Mouse (Mus musculus) forebrain, postnatal 0 days (tissue): ENCODE results near the gene Plekho1. TPM values are rescaled to one million over a fixed set of nuclear protein-coding genes. Genes with fewer than 3 reads are reported as not detected.

Experiments
- ATAC-seq: fragments of 200-750 bp; cut with Nextera tagmentation; 2 replicates; pipeline ENCODE4 v1.8.0; 2017; ENCODE audit warnings: mild to moderate bottlenecking, moderate library complexity
- DNase-seq: peaks from one replicate; pipeline ENCODE4 v3.0.0-alpha.2; 2015
- H3K27ac ChIP-seq: fragments of 300-500 bp; sonication (generic); 2 replicates; pipeline ENCODE4 v1.5.1; 2014; ENCODE audit warnings: low read depth, mild to moderate bottlenecking, antibody characterized with exemption, low read length, moderate library complexity, mixed read lengths
- H3K27me3 ChIP-seq: fragments of 300-500 bp; sonication (generic); 2 replicates; pipeline ENCODE4 v1.6.1; 2014; ENCODE audit warnings: mild to moderate bottlenecking, low read length, mixed read lengths; ENCODE audit not compliant: insufficient read depth
- H3K36me3 ChIP-seq: fragments of 300-500 bp; sonication (generic); 2 replicates; pipeline ENCODE4 v1.6.1; 2014; ENCODE audit warnings: mild to moderate bottlenecking, moderate library complexity; ENCODE audit not compliant: insufficient read depth
- H3K4me1 ChIP-seq: fragments of 300-500 bp; sonication (generic); 2 replicates; pipeline ENCODE4 v1.6.1; 2014; ENCODE audit warnings: antibody characterized with exemption; ENCODE audit not compliant: insufficient read depth
- H3K4me2 ChIP-seq: fragments of 300-500 bp; sonication (generic); 2 replicates; pipeline ENCODE4 v1.6.1; 2014; ENCODE audit warnings: low read depth, mild to moderate bottlenecking, moderate library complexity
- H3K4me3 ChIP-seq: fragments of 300-500 bp; sonication (generic); 2 replicates; pipeline ENCODE4 v1.5.1; 2014; ENCODE audit warnings: low read depth, low read length, mixed read lengths
- H3K9ac ChIP-seq: fragments of 300-500 bp; sonication (generic); 2 replicates; pipeline ENCODE4 v1.6.1; 2014; ENCODE audit warnings: mild to moderate bottlenecking
- H3K9me3 ChIP-seq: fragments of 300-500 bp; sonication (generic); 2 replicates; pipeline ENCODE4 v1.6.1; 2016; ENCODE audit warnings: low read length
- CTCF ChIP-seq: sonication (generic); IDR thresholded peaks from 2 replicates; pipeline ENCODE4 v1.5.1; 2016; ENCODE audit warnings: antibody characterized with exemption, control low read depth, low read depth
- WGBS: fragments of 180-500 bp; shearing (Covaris S2); extraction: QIAGEN DNeasy Blood & Tissue Kit; methylation state at CpG from one replicate; pipeline ENCODE4 v1.1.7; 2014; 5-methylcytosine and 5-hydroxymethylcytosine counted together
- polyA plus RNA-seq: library from polyadenylated mRNA; unstranded; fragments of >200 nt; fragmentation: Nextera tagmentation; extraction: Ambion mirVana; gene quantifications from 2 replicates; pipeline ENCODE4 v1.2.1, GENCODE M21; 2015
- total RNA-seq: library from RNA; depleted of rRNA; stranded (reverse); fragments of >200 nt; gene quantifications from 2 replicates; pipeline ENCODE4 v1.2.3, GENCODE M21; 2014

Plekho1 gene
- total and polyA plus RNA-seq, 2 experiments from 2014 or later = 51.8 to 93.5 TPM

DNA sequence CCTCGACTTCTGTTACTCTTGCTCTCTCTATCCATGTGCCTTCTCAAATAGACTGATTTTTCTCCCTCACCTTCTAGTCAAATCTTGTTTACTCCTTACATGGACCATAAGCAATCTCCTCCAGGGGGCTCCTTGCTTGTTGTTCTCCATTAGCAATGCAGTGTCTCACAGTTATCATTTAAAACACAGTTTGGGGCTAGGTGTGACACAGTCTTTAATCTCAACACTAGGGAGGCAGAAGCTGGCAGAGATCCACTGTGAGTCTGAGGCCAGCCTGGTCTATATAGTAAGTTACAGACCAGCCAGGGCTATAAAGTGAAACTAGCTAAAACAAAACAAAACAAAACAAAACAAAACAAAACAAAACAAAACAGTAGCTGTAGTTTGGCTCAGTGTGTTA lies 31.3 kb upstream of the Plekho1 start:
- no peak for DNase-seq
- no peak overlapping the region for H3K4me2 ChIP-seq

DNA sequence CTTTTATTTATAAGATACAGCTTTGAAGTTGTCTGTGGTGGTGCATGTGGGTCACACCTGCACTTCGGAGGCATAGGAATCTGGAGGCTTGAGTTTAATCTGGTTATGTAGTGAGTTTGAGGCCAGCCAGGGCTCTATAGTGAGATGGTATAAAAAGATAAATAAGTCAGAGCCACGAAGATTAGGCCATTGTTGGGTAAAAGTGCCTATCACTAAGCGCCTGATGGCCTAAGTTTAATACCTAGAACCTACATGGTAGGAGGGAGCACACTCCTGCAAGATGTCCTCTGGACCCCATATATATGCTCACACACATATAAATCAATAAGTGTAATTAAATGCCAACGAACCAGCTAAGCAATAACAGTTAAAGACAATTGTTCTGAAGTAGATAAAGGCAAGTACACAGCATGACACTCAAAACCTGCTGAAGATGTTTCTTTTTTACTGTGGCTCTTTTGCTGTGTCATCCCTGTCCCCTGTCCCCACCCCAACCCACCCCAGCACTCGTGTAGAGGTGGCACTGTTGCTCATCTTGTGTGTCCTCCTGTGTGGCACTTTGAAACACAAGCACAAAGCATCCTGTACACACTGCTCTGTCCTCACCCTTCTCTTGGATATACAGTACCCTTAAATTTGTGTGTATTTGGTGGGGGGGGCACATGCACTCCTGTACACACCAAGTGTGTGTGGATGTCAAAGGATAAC lies 25.8 kb upstream of the Plekho1 start:
- DNase-seq (no peak), ATAC-seq (no peak)
- Histone ChIP-seq H3K4me1 (no peaks in the 10 kb centered on the region), H3K27me3 (no peaks in the 10 kb centered on the region), H3K36me3 (peaks cover 2% of the 10 kb centered on the region; the same call in 1 of the 2 replicates), H3K9ac (no peak overlapping the region), H3K4me3 (no peak overlapping the region), H3K4me2 (no peak overlapping the region), H3K9me3 (no peaks in the 10 kb centered on the region), H3K27ac (no peak overlapping the region)
- WGBS = 84% methylated on average over 5 of the region's 5 CpGs
- no peak for TF ChIP-seq CTCF

More for the DNA sequence above, 31.3 kb upstream of the Plekho1 start:
- Histone ChIP-seq H3K4me1 (no peaks in the 10 kb centered on the region), H3K36me3 (peaks cover 18% of the 10 kb centered on the region), H3K9ac (no peak overlapping the region), H3K9me3 (no peaks in the 10 kb centered on the region), H3K27me3 (no peaks in the 10 kb centered on the region), H3K27ac (no peak overlapping the region), H3K4me3 (no peak overlapping the region)
- ATAC-seq = no peak
- no peak for TF ChIP-seq CTCF
- 91% methylated on average over 1 of the region's 1 CpGs for WGBS

DNA sequence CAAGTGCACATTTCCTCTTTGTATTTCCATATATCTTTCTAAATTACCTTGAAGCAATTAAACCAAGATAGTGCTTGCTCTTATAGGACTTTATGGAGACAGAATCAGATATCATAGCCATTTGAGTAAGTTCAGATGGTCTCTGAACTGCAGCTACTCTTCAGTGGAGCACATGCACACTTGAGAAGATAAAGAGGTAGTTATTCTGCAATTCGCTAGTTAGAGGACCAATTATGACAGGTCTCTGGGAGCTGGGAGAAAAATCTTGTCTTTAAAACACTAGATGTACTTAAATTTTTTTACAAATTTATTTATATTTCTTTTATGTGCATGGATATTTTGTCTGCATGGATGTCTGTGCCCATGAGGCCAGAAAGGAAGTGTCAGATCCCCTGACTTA lies 24.9 kb upstream of the Plekho1 start:
- no peaks in the 10 kb centered on the region for H3K27me3 ChIP-seq
- no peak overlapping the region for H3K9ac ChIP-seq
- peaks cover 2% of the 10 kb centered on the region; the same call in 1 of the 2 replicates for H3K36me3 ChIP-seq
- no peak for TF ChIP-seq CTCF
- 93% methylated on average over 1 of the region's 1 CpGs for WGBS
- H3K27ac ChIP-seq = no peak overlapping the region
- no peak overlapping the region for H3K4me2 ChIP-seq
- no peaks in the 10 kb centered on the region for H3K4me1 ChIP-seq
- no peak overlapping the region for H3K4me3 ChIP-seq
- no peaks in the 10 kb centered on the region for H3K9me3 ChIP-seq
- DNase-seq (no peak), ATAC-seq (no peak)

DNA sequence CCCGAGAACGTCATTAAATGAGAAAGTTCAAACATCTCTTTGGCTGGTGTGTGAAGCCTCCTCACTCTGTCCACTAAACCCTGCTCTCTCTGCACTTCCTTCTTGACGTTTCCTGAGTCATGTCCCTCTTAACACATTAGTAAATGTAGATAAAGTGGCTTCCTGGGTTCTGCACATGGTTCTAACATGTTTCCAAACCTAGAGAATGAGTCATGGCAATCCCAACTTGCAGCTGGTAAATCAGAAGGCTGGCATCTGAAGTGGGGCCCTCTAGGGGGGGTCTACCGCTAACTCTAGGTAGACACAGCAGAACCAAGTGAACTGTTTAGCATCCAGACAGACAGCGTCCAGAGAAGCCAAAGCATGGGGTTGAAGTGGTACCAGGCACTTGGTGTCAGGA lies 21.7 kb upstream of the Plekho1 start:
- DNase-seq = no peak
- Histone ChIP-seq H3K4me2 (no peak overlapping the region), H3K27me3 (no peaks in the 10 kb centered on the region), H3K9me3 (no peaks in the 10 kb centered on the region), H3K4me3 (no peak overlapping the region), H3K36me3 (peaks cover 2% of the 10 kb centered on the region; the same call in 1 of the 2 replicates), H3K9ac (no peak overlapping the region), H3K4me1 (no peaks in the 10 kb centered on the region), H3K27ac (no peak overlapping the region)
- no peak for ATAC-seq
- WGBS = 77% methylated on average over 5 of the region's 5 CpGs
- no peak for TF ChIP-seq CTCF

DNA sequence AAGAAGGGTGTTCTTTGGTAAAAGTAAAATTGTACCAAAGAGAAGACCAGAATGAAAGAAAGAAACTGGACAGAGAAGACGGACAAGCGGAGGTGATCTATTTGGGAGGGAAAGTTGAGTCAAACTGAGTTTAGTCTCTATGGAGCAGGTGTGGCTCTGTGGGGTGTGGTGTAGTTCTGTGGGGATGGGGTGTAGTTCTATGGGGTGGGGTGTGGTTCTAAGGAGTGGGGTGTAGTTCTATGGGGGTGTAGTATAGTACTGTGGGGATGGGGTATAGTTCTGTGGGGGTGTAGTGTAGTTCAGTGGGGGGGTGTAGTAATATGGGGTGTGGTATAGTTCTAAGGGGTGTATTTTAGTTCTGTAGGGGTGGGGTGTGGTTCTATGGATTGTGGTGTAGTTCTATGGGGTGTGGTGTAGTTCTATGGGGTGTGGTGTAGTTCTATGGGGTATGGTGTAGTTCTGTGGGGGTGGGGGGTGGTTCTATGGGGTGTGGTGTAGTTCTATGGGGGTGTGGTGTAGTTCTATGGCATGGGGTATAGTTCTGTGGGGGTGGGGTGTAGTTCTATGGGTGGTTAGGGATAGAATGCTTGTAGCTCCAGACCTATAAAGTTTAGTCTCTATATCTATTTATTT lies 20.6 kb upstream of the Plekho1 start:
- Histone ChIP-seq H3K4me3 (no peak overlapping the region), H3K9me3 (no peaks in the 10 kb centered on the region), H3K4me1 (no peaks in the 10 kb centered on the region), H3K36me3 (peaks cover 2% of the 10 kb centered on the region; the same call in 1 of the 2 replicates), H3K27ac (no peak overlapping the region), H3K4me2 (no peak overlapping the region), H3K27me3 (no peaks in the 10 kb centered on the region), H3K9ac (no peak overlapping the region)
- ATAC-seq = no peak
- no peak for TF ChIP-seq CTCF
- no peak for DNase-seq
- WGBS = 95% methylated on average over 2 of the region's 2 CpGs

DNA sequence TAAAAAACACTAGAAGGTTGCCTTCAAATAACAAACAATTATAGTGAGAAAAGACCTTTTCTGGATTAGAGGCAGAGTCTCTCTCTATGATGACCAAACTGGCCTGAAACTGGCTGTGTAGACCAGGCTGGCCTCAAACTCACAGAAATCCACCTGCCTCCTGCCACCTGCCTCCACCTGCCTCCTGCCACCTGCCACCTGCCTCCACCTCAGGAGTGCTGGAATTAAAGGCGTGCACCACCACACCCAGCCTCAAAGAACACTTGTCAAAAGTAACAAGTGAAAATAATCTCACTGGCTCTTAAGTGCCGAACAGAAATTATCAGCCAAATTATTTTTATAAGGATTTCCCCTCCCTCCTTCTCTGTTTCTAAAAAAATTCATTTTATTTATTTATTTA lies 19.9 kb upstream of the Plekho1 start:
- H3K4me2 ChIP-seq = no peak overlapping the region
- H3K4me1 ChIP-seq = no peaks in the 10 kb centered on the region
- H3K27me3 ChIP-seq = no peaks in the 10 kb centered on the region
- no peak for TF ChIP-seq CTCF
- no peaks in the 10 kb centered on the region for H3K9me3 ChIP-seq
- H3K9ac ChIP-seq = no peak overlapping the region
- H3K27ac ChIP-seq = no peak overlapping the region
- ATAC-seq = no peak
- no peak for DNase-seq
- 88% methylated on average over 2 of the region's 2 CpGs for WGBS
- H3K4me3 ChIP-seq = no peak overlapping the region
- peaks cover 5% of the 10 kb centered on the region; the same call in 1 of the 2 replicates for H3K36me3 ChIP-seq

DNA sequence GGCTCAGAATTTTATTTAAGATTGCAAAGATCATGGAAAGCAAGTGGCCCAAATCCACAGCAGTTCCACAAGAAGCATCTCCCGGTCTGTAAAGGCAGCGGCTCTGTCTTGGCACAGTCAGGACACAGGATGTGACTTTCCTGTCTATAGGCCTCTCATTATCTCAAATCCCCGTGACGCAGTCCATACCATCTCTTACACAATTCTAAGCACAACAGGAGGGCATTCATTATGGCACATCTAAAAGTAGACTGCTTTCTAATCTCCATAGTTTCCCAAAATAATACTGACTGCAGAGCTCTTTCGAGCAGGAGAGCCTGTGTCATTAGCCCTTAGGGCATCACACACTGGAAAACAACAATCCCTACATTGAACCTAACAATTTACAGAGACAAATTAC lies 17.0 kb upstream of the Plekho1 start:
- Histone ChIP-seq H3K27me3 (no peaks in the 10 kb centered on the region), H3K4me1 (no peaks in the 10 kb centered on the region), H3K36me3 (peaks cover 5% of the 10 kb centered on the region; the same call in 1 of the 2 replicates), H3K27ac (no peak overlapping the region), H3K9ac (no peak overlapping the region), H3K4me3 (no peak overlapping the region), H3K4me2 (no peak overlapping the region), H3K9me3 (no peaks in the 10 kb centered on the region)
- no peak for DNase-seq
- no peak for ATAC-seq
- no peak for TF ChIP-seq CTCF
- WGBS = 33% methylated on average over 5 of the region's 5 CpGs
